Mouse (Mus musculus): ENCODE measurements around the gene Bcl2l12. TPM values are rescaled to one million over a fixed set of nuclear protein-coding genes. Genes with fewer than 3 reads are reported as not detected.

The Bcl2l12 gene
- total RNA-seq, 2 experiments from 2014 or later = 21.7 to 25.2 TPM

GRCm38 (mm10) chr7:44959281-44959680 is 39.2 kb downstream of the Bcl2l12 start:
- DNase-seq = no peak

DNA sequence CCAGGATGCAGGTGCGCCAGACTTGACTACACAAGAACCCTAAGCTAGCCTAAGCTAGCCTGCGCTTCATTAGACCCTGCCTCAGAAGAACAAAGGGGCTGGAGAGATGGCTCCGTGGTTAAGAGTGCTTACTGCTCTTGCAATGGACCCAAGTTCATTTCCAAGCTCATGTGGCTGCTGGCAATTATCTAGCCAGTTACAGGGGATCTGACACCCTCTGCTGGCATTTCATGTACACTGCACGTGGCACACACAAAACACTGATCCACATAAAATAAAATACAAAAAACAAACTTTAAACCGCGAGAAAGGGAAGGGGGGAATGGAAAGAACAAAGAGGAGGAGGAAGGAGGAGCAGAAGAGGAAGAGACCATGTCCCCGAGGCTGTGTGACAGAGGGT is 40.3 kb downstream of the Bcl2l12 start:
- peak; percentile 66 for DNase-seq

DNA sequence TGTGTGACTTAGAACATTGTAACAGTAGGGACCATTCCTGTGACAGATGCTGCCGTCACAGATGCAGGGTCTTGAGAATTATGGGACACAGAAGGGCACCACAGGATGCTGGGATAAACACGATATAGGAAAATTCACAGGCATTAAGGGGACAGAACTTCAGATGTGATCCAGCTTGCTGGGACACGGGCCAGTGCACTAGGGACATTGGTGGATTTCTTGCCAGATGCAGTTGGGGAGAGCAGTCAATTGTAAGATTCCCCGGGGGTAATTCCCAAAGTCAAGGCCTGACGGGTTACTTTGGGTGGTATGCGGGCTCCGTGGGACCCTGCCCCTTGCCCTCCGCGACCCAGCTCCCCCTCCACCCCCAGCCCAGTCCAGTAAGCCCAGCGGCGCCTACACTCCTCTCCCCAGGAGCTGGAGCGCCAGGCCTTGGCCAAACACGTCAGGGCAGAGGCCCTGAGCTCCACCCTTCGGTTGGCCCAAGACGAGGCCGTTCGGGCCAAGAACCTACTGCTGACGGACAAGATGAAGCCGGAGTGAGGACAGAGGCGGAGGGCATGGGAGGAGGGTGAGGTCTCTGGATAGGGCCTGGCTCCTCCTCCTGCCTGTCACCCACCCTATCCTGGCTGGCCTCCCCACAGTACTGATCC is 41.2 kb downstream of the Bcl2l12 start:
- peak; percentile 47 for DNase-seq

GRCm38 (mm10) chr7:44956266-44956665 is 42.2 kb downstream of the Bcl2l12 start:
- no peak for DNase-seq

- peak; percentile 16 for DNase-seq
These were observed 42.9 kb downstream of the Bcl2l12 start for GRCm38 (mm10) chr7:44955628-44956027.

- DNase-seq = no peak
These were observed 44.2 kb downstream of the Bcl2l12 start for GRCm38 (mm10) chr7:44954091-44954885.

GRCm38 (mm10) chr7:44953561-44953960 is 45.0 kb downstream of the Bcl2l12 start:
- no peak for DNase-seq

DNA sequence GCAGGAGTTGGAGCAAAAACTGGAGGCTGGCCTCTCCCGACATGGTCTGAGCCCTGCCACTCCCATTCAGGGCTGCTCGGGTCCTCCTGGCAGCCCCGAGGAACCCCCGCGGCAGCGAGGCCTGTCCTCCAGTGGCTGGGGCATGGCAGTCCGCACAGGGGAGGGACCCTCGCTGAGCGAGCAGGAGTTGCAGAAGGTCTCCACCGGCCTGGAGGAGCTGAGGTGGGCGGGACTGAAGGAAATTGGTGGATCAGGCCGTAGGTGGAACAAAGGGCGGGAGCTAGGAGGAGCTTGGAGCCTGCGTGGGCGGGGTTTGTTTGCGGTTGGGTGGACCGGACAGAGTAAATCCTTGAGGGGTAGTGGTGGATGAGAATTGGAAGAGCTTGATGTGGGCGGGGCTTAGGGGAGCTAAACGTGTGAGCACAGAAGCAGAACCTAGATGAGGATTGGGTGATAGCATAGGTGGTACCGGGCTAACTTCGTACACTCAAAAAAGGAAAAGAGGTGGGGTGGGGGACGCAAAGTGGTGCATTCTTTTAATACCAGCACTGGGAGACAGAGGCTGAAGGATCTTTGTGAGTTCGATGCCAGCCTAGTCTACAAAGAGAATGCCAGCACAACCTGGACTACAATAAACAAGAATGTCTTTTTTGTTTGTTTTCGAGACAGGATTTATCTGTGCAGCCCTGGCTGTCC is 45.8 kb downstream of the Bcl2l12 start:
- DNase-seq = peak; percentile 92

DNA sequence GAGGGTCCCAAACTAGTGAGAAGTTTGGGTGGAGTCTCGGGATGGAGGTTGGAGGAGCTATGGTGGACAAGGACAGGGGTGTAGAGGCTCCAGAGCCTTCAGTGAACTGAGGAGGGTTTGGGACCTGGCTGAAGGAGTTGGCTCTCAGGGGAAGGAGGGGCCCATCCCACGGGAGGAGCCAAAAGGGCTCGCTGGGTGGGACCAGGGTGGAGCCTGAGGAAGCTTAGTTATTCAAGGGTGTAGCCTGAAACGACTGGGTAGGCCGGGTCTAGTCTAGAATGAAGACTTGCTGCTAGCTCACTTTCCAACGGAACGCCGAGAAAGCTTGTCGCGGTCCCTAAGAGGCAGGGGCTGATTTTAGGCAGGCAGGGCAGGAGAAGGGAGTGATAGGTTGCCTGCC is 46.6 kb downstream of the Bcl2l12 start:
- peak; percentile 71 for DNase-seq

GRCm38 (mm10) chr7:44949922-44950321 is 48.6 kb downstream of the Bcl2l12 start:
- no peak for DNase-seq

- no peak for DNase-seq
These were observed 55.6 kb downstream of the Bcl2l12 start, which contains the start of gene Tsks for GRCm38 (mm10) chr7:44942904-44943303. Tsks (plus strand) TSS chr7:44943204.

Small RNA genes lying within 50 kb of the gene (microRNA-seq; reads per million reads assigned to microRNA genes)
- gene Mir7054 = 0.82 to 3.1 reads per million in 2 experiments

Other genes starting within 250 kb of the Bcl2l12 start
- under 1 TPM; 0.19 to 0.20 TPM for gene Zfp473, start 247.7 kb downstream of the Bcl2l12 start, total RNA-seq (2021)
- gene Nup62, start 182.6 kb downstream of the Bcl2l12 start, total RNA-seq (2021) = 10 to 100 TPM; 69.3 to 69.9 TPM
- gene Il4i1, start 182.3 kb downstream of the Bcl2l12 start, total RNA-seq (2021) = 1 to 10 TPM; 1.4 to 2.0 TPM
- gene Atf5, start 182.1 kb downstream of the Bcl2l12 start, total RNA-seq (2021) = 10 to 100 TPM; 34.9 to 37.2 TPM
- 10 to 100 TPM; 70.6 to 82.6 TPM for gene Akt1s1, start 149.7 kb downstream of the Bcl2l12 start, total RNA-seq (2021)
- 10 to 100 TPM; 33.0 to 38.0 TPM for gene Tbc1d17, start 149.6 kb downstream of the Bcl2l12 start, total RNA-seq (2021)
- 10 to 100 TPM; 19.6 to 19.9 TPM for gene Pnkp, start 141.6 kb downstream of the Bcl2l12 start, total RNA-seq (2021)
- gene Ptov1, start 128.9 kb downstream of the Bcl2l12 start, total RNA-seq (2021) = 100 to 1,000 TPM; 237 to 248 TPM
- gene Med25, start 106.0 kb downstream of the Bcl2l12 start, total RNA-seq (2021) = 10 to 100 TPM; 74.6 to 76.3 TPM
- 10 to 100 TPM; 10.7 to 10.8 TPM for gene Fuz, start 102.6 kb downstream of the Bcl2l12 start, total RNA-seq (2021)
- gene Ap2a1, start 69.2 kb downstream of the Bcl2l12 start, total RNA-seq (2021) = 10 to 100 TPM; 96.9 to 99.4 TPM
- gene Tsks, start 55.5 kb downstream of the Bcl2l12 start, total RNA-seq (2021) = not detected
- 1 to 10 TPM; 4.4 to 5.1 TPM for gene Cpt1c, start 23.9 kb downstream of the Bcl2l12 start, total RNA-seq (2021)
- 100 to 1,000 TPM; 306 to 324 TPM for gene Prmt1, start 12.1 kb downstream of the Bcl2l12 start, total RNA-seq (2021)
- 10 to 100 TPM; 42.0 to 43.0 TPM for gene Irf3, start 1.1 kb downstream of the Bcl2l12 start, total RNA-seq (2021)
- 10 to 100 TPM; 78.5 to 80.3 TPM for gene Scaf1, start 17.7 kb upstream of the Bcl2l12 start, total RNA-seq (2021)
- gene Rras, start 19.2 kb upstream of the Bcl2l12 start, total RNA-seq (2021) = 10 to 100 TPM; 71.2 to 73.4 TPM
- 10 to 100 TPM; 35.4 to 36.7 TPM for gene Prr12, start 54.2 kb upstream of the Bcl2l12 start, total RNA-seq (2021)
- 10 to 100 TPM; 31.7 to 34.6 TPM for gene Nosip, start 63.7 kb upstream of the Bcl2l12 start, total RNA-seq (2021)
- gene Prrg2, start 64.0 kb upstream of the Bcl2l12 start, total RNA-seq (2021) = 10 to 100 TPM in 1 of 2 experiments, 1 to 10 TPM in 1; 9.5 to 10.2 TPM
- gene Rcn3, start 93.5 kb upstream of the Bcl2l12 start, total RNA-seq (2021) = 10 to 100 TPM; 88.0 to 90.9 TPM
- 10 to 100 TPM; 35.3 to 41.1 TPM for gene Fcgrt, start 105.1 kb upstream of the Bcl2l12 start, total RNA-seq (2021)
- gene Rps11, start 125.7 kb upstream of the Bcl2l12 start, total RNA-seq (2021) = 100 to 1,000 TPM; 846 to 864 TPM
- 1,000 to 10,000 TPM; 1,039 to 1,207 TPM for gene Rpl13a, start 130.0 kb upstream of the Bcl2l12 start, total RNA-seq (2021)
- gene Gm45713, start 137.5 kb upstream of the Bcl2l12 start, total RNA-seq (2021) = not detected
- 1 to 10 TPM; 1.5 to 2.1 TPM for gene Flt3l, start 137.7 kb upstream of the Bcl2l12 start, total RNA-seq (2021)
- gene Pih1d1, start 155.6 kb upstream of the Bcl2l12 start, total RNA-seq (2021) = 10 to 100 TPM; 58.5 to 67.0 TPM
- 10 to 100 TPM; 44.8 to 53.8 TPM for gene Aldh16a1, start 155.9 kb upstream of the Bcl2l12 start, total RNA-seq (2021)
- 10 to 100 TPM in 1 of 2 experiments, 1 to 10 TPM in 1; 9.1 to 12.4 TPM for gene Slc17a7, start 165.2 kb upstream of the Bcl2l12 start, total RNA-seq (2021)
- not detected for gene Gfy, start 180.9 kb upstream of the Bcl2l12 start, total RNA-seq (2021)
- not detected for gene Pth2, start 182.3 kb upstream of the Bcl2l12 start, total RNA-seq (2021)
- gene Ccdc155, start 206.2 kb upstream of the Bcl2l12 start, total RNA-seq (2021) = under 1 TPM in 1 of 2 experiments, not detected in 1; 0.25 TPM
- gene Dkkl1, start 213.4 kb upstream of the Bcl2l12 start, total RNA-seq (2021) = not detected
- gene Tead2, start 217.0 kb upstream of the Bcl2l12 start, total RNA-seq (2021) = 10 to 100 TPM; 66.4 to 69.4 TPM
- gene Cd37, start 240.4 kb upstream of the Bcl2l12 start, total RNA-seq (2021) = 1 to 10 TPM; 2.1 to 3.6 TPM
- gene Slc6a16, start 242.4 kb upstream of the Bcl2l12 start, total RNA-seq (2021) = under 1 TPM in 1 of 2 experiments, not detected in 1; 0.18 TPM

Measured in heart, postnatal 4 days (tissue).